Mouse (Mus musculus) B cell, adult 67 days (primary cell): ENCODE data around the gene Rsph1. TPM values are rescaled to one million over a fixed set of nuclear protein-coding genes. Genes with fewer than 3 reads are reported as not detected.

ENCODE experiments used
- total RNA-seq, 2 experiments: library from RNA; stranded (reverse); gene quantifications; 4 replicates each; pipeline ENCODE4 v1.2.4; 2023

Rsph1 gene
- under 1 TPM in 1 of 2 experiments, not detected in 1; 0.73 TPM for total RNA-seq

GRCm38 (mm10) chr17:31276922-31277918 lies at the start of gene Rsph1:
Gene Rsph1, minus strand, starts transcription at chr17:31277383.

GRCm38 (mm10) chr17:31286492-31286891 lies 9.3 kb upstream of the Rsph1 start, which contains the start of gene Slc37a1:
Gene Slc37a1, plus strand, starts transcription at chr17:31286792.

GRCm38 (mm10) chr17:31207771-31208334 lies 69.3 kb downstream of the Rsph1 start, which contains the start of gene Ubash3a:
Gene Ubash3a, plus strand, starts transcription at chr17:31207873.

Other genes with a start within 250 kb of the Rsph1 start
- 100 to 1,000 TPM; 123 to 132 TPM for gene Abcg1, start 219.7 kb downstream of the Rsph1 start, total RNA-seq
- gene Tff3, start 147.7 kb downstream of the Rsph1 start, total RNA-seq: not detected
- gene Tff2, start 133.1 kb downstream of the Rsph1 start, total RNA-seq: not detected
- not detected for gene Tff1, start 112.1 kb downstream of the Rsph1 start, total RNA-seq
- under 1 TPM; 0.23 to 0.65 TPM for gene Tmprss3, start 78.4 kb downstream of the Rsph1 start, total RNA-seq
- under 1 TPM; 0.09 to 0.29 TPM for gene Ubash3a, start 69.5 kb downstream of the Rsph1 start, total RNA-seq
- gene Slc37a1, start 9.4 kb upstream of the Rsph1 start, total RNA-seq: 10 to 100 TPM; 42.8 to 46.5 TPM
- gene Pde9a, start 108.8 kb upstream of the Rsph1 start, total RNA-seq: under 1 TPM in 1 of 2 experiments, not detected in 1; 0.70 TPM
- 10 to 100 TPM; 29.8 to 33.8 TPM for gene Wdr4, start 242.6 kb upstream of the Rsph1 start, total RNA-seq
- gene Ndufv3, start 242.7 kb upstream of the Rsph1 start, total RNA-seq: 100 to 1,000 TPM in 1 of 2 experiments, 10 to 100 TPM in 1; 73.5 to 102 TPM